Mouse (Mus musculus) retina, adult 2 months (tissue): ENCODE data around the gene Zfyve28.

Source experiments
- DNase-seq: peaks from one replicate; pipeline ENCODE4 v3.0.0-alpha.2; 2012; ENCODE audit warnings: low read depth, low spot score

The Zfyve28 gene

GRCm38 (mm10) chr5:34288154-34288716 lies at the start of gene Zfyve28, which contains the start of gene Cfap99:
Gene Zfyve28 (minus strand): TSS chr5:34288449.
Gene Cfap99 (plus strand): TSS chr5:34288600.
- DNase-seq = peak; percentile 84

- no peak for DNase-seq
Measured at GRCm38 (mm10) chr5:34336775-34337450, 48.7 kb upstream of the Zfyve28 start.

- DNase-seq = peak; percentile 86
Measured at GRCm38 (mm10) chr5:34336097-34336774, 48.0 kb upstream of the Zfyve28 start, which contains the start of gene Rnf4. Gene Rnf4 (plus strand): TSS chr5:34336289.

GRCm38 (mm10) chr5:34335539-34336096 lies 47.4 kb upstream of the Zfyve28 start:
- DNase-seq = no peak

GRCm38 (mm10) chr5:34334081-34334480 lies 45.8 kb upstream of the Zfyve28 start:
- no peak for DNase-seq

GRCm38 (mm10) chr5:34330136-34330535 lies 41.9 kb upstream of the Zfyve28 start:
- no peak for DNase-seq

- no peak for DNase-seq
Measured at GRCm38 (mm10) chr5:34326875-34327576, 38.8 kb upstream of the Zfyve28 start.

GRCm38 (mm10) chr5:34326249-34326691 lies 38.0 kb upstream of the Zfyve28 start:
- DNase-seq = no peak

GRCm38 (mm10) chr5:34325286-34325685 lies 37.0 kb upstream of the Zfyve28 start:
- DNase-seq = no peak

GRCm38 (mm10) chr5:34321236-34321635 lies 33.0 kb upstream of the Zfyve28 start:
- no peak for DNase-seq

- no peak for DNase-seq
Measured at GRCm38 (mm10) chr5:34319491-34320034, 31.3 kb upstream of the Zfyve28 start.

- DNase-seq = no peak
Measured at GRCm38 (mm10) chr5:34309016-34309415, 20.8 kb upstream of the Zfyve28 start.

GRCm38 (mm10) chr5:34302377-34302776 lies 14.1 kb upstream of the Zfyve28 start:
- no peak for DNase-seq

- DNase-seq = no peak
Measured at GRCm38 (mm10) chr5:34298937-34299535, 10.8 kb upstream of the Zfyve28 start.

GRCm38 (mm10) chr5:34298061-34298460 lies 9.8 kb upstream of the Zfyve28 start:
- no peak for DNase-seq

GRCm38 (mm10) chr5:34295141-34295540 lies 6.9 kb upstream of the Zfyve28 start:
- DNase-seq = no peak

- DNase-seq = no peak
Measured at GRCm38 (mm10) chr5:34294696-34295095, 6.4 kb upstream of the Zfyve28 start.

GRCm38 (mm10) chr5:34293363-34293762 lies 5.1 kb upstream of the Zfyve28 start:
- no peak for DNase-seq

- DNase-seq = no peak
Measured at GRCm38 (mm10) chr5:34289286-34289685, 1.0 kb upstream of the Zfyve28 start.

- DNase-seq = no peak
Measured at GRCm38 (mm10) chr5:34287838-34288145, 457 bp downstream of the Zfyve28 start.
